Mouse (Mus musculus): ENCODE data around the gene Ppp2r1b. TPM values are rescaled to one million over a fixed set of nuclear protein-coding genes. Genes with fewer than 3 reads are reported as not detected.

The Ppp2r1b gene
- total and polyA plus RNA-seq, 3 experiments = 39.6 to 66.6 (median 42.1) TPM

- TF ChIP-seq NRF1 (IDR thresholded peaks at IDR 0.05; ENCODE audit: low read depth, low read length) (no peak), CTCF (conservative IDR thresholded peaks at IDR 0.05 in 1 of 2, IDR thresholded peaks at IDR 0.05 in 1 of 2; ENCODE audit: low read depth in 2 of 2, low read length in 2 of 2) (no peak), MAX (IDR thresholded peaks at IDR 0.05; ENCODE audit: low read length) (no peak), PAX5 (IDR thresholded peaks at IDR 0.05; ENCODE audit: low read length) (no peak), CHD1 (IDR thresholded peaks at IDR 0.05; ENCODE audit: low read depth, low read length) (no peak), MXI1 (IDR thresholded peaks at IDR 0.05; ENCODE audit: low read depth, low read length) (no peak), POLR2AphosphoS2 (IDR thresholded peaks at IDR 0.05; ENCODE audit: low read depth, low read length) (no peak), MAFK (IDR thresholded peaks at IDR 0.05; ENCODE audit: insufficient replicate concordance, low read length) (no peak), ZMIZ1 (IDR thresholded peaks at IDR 0.05; ENCODE audit: low read depth, low read length) (no peak), ZKSCAN1 (IDR thresholded peaks at IDR 0.05; ENCODE audit: borderline replicate concordance, low read depth, low read length) (no peak), NELFE (IDR thresholded peaks at IDR 0.05; ENCODE audit: low read depth, low read length) (no peak), EP300 (IDR thresholded peaks at IDR 0.05; ENCODE audit: low read length) (no peak), POLR2A (IDR thresholded peaks at IDR 0.05; ENCODE audit: low read depth, low read length) (no peak), GABPA (IDR thresholded peaks at IDR 0.05; ENCODE audit: insufficient replicate concordance, low read depth, low read length) (no peak)
- H3K79me2 ChIP-seq (replicated peaks; ENCODE audit: control insufficient read depth, extremely low read depth, insufficient read depth, poor library complexity, severe bottlenecking) = no peaks in the 10 kb centered on the region
- no peak overlapping the region for H3K9ac ChIP-seq (ENCODE audit: insufficient read depth, low read depth)
- H3K27ac ChIP-seq (ENCODE audit: insufficient read depth, low read depth) = no peak overlapping the region
- no peak for DNase-seq (ENCODE audit: extremely low read depth)
- H3K4me1 ChIP-seq (ENCODE audit: control insufficient read depth in 1 of 2, insufficient read depth in 2 of 2) = no peaks in the 10 kb centered on the region; a peak in 1 of 4 replicates
- in situ Hi-C loops (cut with MboI; ENCODE audit: low pct_ligation_motif_present, low pct_unique_long_range_greater_than_20kb, low sequenced_read_pairs) = no loop called here
- H3K9me3 ChIP-seq (replicated peaks; ENCODE audit: low read length) = no peaks in the 10 kb centered on the region
- H3K4me3 ChIP-seq (replicated peaks in 1 of 3; ENCODE audit: low read depth in 2 of 3, low read length in 2 of 3, poor library complexity in 1 of 3) = no peak overlapping the region
- no peak overlapping the region for H3K4me2 ChIP-seq (ENCODE audit: insufficient read depth, low read depth, poor library complexity, severe bottlenecking)
- dilution Hi-C loops (cut with MboI; ENCODE audit: extremely low pct_ligation_motif_present, extremely low pct_unique_long_range_greater_than_20kb, low sequenced_read_pairs) = no loop called here
- H3K36me3 ChIP-seq (replicated peaks in 1 of 2; ENCODE audit: control insufficient read depth in 1 of 2, insufficient read depth in 1 of 2, low read length in 1 of 2) = peaks cover 45 to 92% of the 10 kb centered on the region in 2 experiments
- H3K27me3 ChIP-seq (replicated peaks) = no peaks in the 10 kb centered on the region
Observed at GRCm38 (mm10) chr9:50803055-50803671, 41.9 kb upstream of the Ppp2r1b start.

- Histone ChIP-seq H3K4me2 (ENCODE audit: insufficient read depth, low read depth, poor library complexity, severe bottlenecking) (no peak overlapping the region), H3K36me3 (replicated peaks in 1 of 2; ENCODE audit: control insufficient read depth in 1 of 2, insufficient read depth in 1 of 2, low read length in 1 of 2) (peaks cover 38 to 90% of the 10 kb centered on the region in 2 experiments), H3K27ac (ENCODE audit: insufficient read depth, low read depth) (no peak overlapping the region), H3K9me3 (replicated peaks; ENCODE audit: low read length) (no peaks in the 10 kb centered on the region), H3K27me3 (replicated peaks) (no peaks in the 10 kb centered on the region), H3K79me2 (replicated peaks; ENCODE audit: control insufficient read depth, extremely low read depth, insufficient read depth, poor library complexity, severe bottlenecking) (no peaks in the 10 kb centered on the region), H3K9ac (ENCODE audit: insufficient read depth, low read depth) (no peak overlapping the region), H3K4me1 (ENCODE audit: control insufficient read depth in 1 of 2, insufficient read depth in 2 of 2) (no peaks in the 10 kb centered on the region), H3K4me3 (replicated peaks in 1 of 3; ENCODE audit: low read depth in 2 of 3, low read length in 2 of 3, poor library complexity in 1 of 3) (no peak overlapping the region)
- dilution Hi-C loops (cut with MboI; ENCODE audit: extremely low pct_ligation_motif_present, extremely low pct_unique_long_range_greater_than_20kb, low sequenced_read_pairs) (no loop called here), in situ Hi-C loops (cut with MboI; ENCODE audit: low pct_ligation_motif_present, low pct_unique_long_range_greater_than_20kb, low sequenced_read_pairs) (no loop called here)
- DNase-seq (ENCODE audit: extremely low read depth) = no peak
- no peak for TF ChIP-seq KAT2A (IDR thresholded peaks at IDR 0.05; ENCODE audit: insufficient replicate concordance, low read length)
- TF ChIP-seq MYC (IDR thresholded peaks at IDR 0.05; ENCODE audit: low read depth, low read length) = no peak
- TF ChIP-seq BHLHE40 (IDR thresholded peaks at IDR 0.05; ENCODE audit: low read depth, low read length) = no peak
- no peak for TF ChIP-seq USF2 (conservative IDR thresholded peaks at IDR 0.05; ENCODE audit: low read depth, low read length)
- no peak for TF ChIP-seq EP300 (IDR thresholded peaks at IDR 0.05; ENCODE audit: low read length)
- TF ChIP-seq MAX (IDR thresholded peaks at IDR 0.05; ENCODE audit: low read length) = no peak
- TF ChIP-seq JUN (IDR thresholded peaks at IDR 0.05; ENCODE audit: insufficient read depth, low read depth, low read length) = no peak
- TF ChIP-seq GABPA (IDR thresholded peaks at IDR 0.05; ENCODE audit: insufficient replicate concordance, low read depth, low read length) = no peak
- TF ChIP-seq RAD21 (IDR thresholded peaks at IDR 0.05; ENCODE audit: low read depth, low read length) = no peak
- TF ChIP-seq HCFC1 (IDR thresholded peaks at IDR 0.05; ENCODE audit: low read depth, low read length) = no peak
- no peak for TF ChIP-seq ELF1 (IDR thresholded peaks at IDR 0.05; ENCODE audit: low read depth, low read length)
- no peak for TF ChIP-seq POLR2AphosphoS2 (IDR thresholded peaks at IDR 0.05; ENCODE audit: low read depth, low read length)
- no peak for TF ChIP-seq CTCF (conservative IDR thresholded peaks at IDR 0.05 in 1 of 2, IDR thresholded peaks at IDR 0.05 in 1 of 2; ENCODE audit: low read depth in 2 of 2, low read length in 2 of 2)
- no peak for TF ChIP-seq SMC3 (IDR thresholded peaks at IDR 0.05; ENCODE audit: low read depth, low read length)
- TF ChIP-seq ZNF384 (IDR thresholded peaks at IDR 0.05; ENCODE audit: low read depth, low read length) = no peak
- no peak for TF ChIP-seq ZKSCAN1 (IDR thresholded peaks at IDR 0.05; ENCODE audit: borderline replicate concordance, low read depth, low read length)
- TF ChIP-seq USF1 (IDR thresholded peaks at IDR 0.05; ENCODE audit: low read depth, low read length) = no peak
- TF ChIP-seq NELFE (IDR thresholded peaks at IDR 0.05; ENCODE audit: low read depth, low read length) = no peak
- TF ChIP-seq TCF12 (IDR thresholded peaks at IDR 0.05; ENCODE audit: low read depth, low read length) = no peak
- no peak for TF ChIP-seq NRF1 (IDR thresholded peaks at IDR 0.05; ENCODE audit: low read depth, low read length)
Observed at GRCm38 (mm10) chr9:50808471-50808870, 36.6 kb upstream of the Ppp2r1b start.
